Mouse (Mus musculus): ENCODE measurements around the gene Tln2.

The Tln2 gene

DNA sequence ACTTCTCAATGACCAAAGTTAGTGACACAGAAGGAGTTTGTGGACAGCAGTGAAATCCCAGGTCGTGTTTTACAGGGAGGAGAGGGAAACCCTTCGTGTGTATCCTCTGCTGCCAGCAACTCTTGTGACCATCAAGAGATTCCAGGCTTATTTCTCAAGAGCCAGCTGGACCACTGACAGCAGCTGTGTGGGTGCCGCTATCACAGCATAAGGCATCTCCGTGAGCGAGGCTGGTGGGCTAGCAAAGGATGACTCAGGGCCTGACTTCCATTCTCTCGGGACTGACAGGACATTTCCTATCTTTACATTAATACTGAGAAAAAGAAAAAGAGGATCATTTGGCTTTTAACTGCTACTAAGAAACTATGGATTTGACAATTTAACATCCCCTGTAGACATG, 283.1 kb downstream of the Tln2 start:
- no peak for DNase-seq (ENCODE audit: extremely low read depth, low read depth)

- no peak for DNase-seq (ENCODE audit: extremely low read depth, low read depth)
Measured at GRCm38 (mm10) chr9:67274296-67274695, 285.2 kb downstream of the Tln2 start.

GRCm38 (mm10) chr9:67273362-67273761, 286.1 kb downstream of the Tln2 start:
- DNase-seq (ENCODE audit: extremely low read depth, low read depth): no peak

DNA sequence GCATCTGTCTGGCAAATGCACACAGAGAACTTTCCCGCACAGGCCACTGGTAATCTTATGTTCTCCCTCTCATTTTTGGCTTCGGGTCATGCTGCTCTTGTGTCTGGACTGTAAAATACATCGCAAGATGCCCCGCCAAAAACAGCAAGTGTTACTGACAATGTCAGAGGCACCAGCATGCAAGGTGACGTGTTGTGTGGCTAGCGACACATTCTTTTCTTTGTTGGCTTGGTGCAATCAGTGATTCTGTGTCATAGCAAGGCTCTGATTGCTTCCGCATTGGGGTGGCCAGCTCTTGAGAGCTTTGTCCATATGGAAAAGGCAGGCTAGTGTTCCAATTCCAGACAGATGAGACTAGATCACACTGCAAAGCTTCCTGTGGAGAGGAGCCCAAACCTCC, 288.8 kb downstream of the Tln2 start:
- no peak for DNase-seq (ENCODE audit: extremely low read depth, low read depth)

DNA sequence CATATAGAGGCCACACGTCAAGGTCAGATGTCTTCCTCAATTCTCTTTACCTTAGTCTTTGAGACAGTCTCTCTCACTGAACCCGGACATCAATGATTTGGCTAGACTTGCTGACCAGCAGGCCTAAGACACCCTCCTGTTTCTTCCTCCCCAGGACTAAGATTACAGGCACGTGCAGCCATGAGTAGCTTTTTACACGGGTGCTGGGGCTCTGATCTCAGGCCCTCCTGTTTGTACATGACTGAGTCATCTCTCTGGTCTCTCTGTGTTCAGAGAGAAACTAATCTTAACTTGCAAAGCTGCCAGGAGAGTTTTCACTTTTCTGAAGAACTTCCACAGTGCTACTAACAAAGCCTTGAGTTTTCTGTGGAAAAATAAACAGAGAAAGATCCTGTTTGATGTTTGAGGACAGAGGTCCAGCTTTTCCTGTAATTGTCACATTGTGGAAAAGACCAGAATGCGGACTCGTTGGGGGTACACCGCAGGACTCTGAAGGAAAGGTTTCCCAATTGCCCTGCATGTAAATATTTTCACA, 289.4 kb downstream of the Tln2 start:
- DNase-seq (ENCODE audit: extremely low read depth, low read depth): no peak

- DNase-seq (ENCODE audit: extremely low read depth, low read depth): no peak
Measured at GRCm38 (mm10) chr9:67267276-67267990, 292.1 kb downstream of the Tln2 start.

DNA sequence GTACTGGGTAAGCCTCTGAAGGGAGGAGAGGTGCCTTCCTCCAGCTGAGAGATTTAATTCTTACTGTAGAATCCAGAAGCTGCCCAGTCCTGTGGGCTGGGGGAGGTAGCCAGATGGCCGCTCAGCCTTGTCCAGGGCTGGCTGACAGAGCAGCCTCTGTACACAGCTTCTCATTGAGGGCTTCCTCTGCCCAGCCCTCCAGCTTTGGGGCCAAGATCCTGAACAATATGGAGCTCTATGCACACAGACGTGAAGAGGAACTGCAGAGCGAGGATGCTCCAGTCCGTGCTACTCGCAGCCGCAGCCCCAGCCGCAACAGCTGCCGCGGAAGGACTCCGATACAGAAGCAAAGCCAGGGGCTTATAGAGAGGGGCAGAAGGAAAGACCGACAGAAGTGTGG, 294.0 kb downstream of the Tln2 start:
- no peak for DNase-seq (ENCODE audit: extremely low read depth, low read depth)

DNA sequence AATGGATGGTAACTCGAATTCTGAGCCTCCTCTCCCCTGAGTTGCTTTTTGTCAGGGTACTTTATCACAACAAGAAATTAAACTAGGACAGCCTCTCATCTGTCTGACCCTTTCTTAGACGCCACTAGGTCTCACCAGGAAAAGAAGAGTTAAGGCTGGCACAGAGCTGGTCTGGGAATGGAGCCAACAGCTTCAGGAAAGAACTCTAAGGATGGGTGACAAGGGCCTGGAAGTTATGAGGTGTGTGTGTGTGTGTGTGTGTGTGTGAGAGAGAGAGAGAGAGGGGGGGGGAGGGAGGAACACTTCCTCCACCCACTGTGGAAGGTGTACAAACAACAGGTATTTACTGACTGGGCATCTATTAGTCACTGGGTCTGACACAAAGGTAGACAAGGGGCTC, 294.6 kb downstream of the Tln2 start:
- DNase-seq (ENCODE audit: extremely low read depth, low read depth): no peak

- no peak for DNase-seq (ENCODE audit: extremely low read depth, low read depth)
Measured at GRCm38 (mm10) chr9:67260835-67261599, 298.5 kb downstream of the Tln2 start.

DNA sequence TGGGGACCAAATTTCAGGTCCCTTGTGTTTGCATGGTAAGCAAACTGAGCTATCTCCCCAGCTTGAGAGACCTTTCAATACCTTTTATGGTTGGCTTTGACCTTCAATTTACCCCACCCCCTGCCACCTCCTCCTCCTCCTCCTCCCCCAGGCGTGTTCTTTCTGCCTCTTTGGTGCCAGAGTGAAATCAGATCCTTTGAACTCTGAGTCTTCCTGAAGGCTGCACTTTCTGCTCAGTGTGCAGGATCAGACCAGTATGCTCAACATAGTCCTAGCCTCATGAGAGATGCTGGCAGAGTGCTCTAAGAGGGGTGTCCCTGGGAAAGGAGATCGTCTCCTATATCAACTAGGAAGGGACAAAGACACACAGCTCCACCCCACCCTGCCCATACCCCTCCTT, 309.4 kb downstream of the Tln2 start:
- DNase-seq (ENCODE audit: extremely low read depth, low read depth): no peak

- DNase-seq (ENCODE audit: extremely low read depth, low read depth): no peak
Measured at GRCm38 (mm10) chr9:67247365-67247950, 312.0 kb downstream of the Tln2 start.

DNA sequence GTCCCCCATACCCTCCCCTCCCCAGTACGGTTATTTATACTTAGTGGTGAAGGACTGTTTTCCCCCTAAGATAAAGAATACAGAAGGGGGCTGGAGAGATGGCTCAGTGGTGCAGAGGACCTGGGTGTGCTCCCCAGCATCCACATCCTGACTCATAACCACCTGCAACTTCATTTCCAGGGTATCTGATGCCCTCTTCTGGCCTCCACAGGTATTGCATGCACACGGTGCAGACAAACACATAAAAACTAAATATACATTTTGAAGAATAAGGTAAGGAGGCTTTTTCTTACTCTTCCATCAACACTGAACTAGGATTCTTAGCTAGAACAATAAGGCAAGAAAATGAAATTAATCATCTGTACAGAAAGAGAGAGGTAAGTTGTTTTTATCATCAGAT, 314.2 kb downstream of the Tln2 start:
- DNase-seq (ENCODE audit: extremely low read depth, low read depth): no peak

DNA sequence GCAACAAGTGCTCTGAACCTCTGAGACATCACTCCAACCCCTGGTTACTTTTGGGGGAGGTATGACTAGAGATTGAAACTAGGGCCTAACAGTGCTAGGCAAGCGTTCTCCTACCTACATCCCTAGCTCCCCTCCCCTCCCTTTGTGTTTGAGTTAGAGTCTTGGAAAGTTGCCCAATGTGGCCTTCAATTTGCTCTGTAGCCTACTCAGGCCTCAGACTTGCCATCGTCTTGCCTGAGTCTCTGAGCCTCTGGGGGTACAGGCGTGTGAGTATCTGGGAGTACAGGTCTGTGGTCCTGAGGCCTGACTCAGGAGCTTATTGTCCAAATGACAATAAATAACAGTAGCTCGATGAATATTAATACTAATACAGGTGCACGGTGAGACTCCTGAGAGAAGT, 317.8 kb downstream of the Tln2 start:
- DNase-seq (ENCODE audit: extremely low read depth, low read depth): no peak

DNA sequence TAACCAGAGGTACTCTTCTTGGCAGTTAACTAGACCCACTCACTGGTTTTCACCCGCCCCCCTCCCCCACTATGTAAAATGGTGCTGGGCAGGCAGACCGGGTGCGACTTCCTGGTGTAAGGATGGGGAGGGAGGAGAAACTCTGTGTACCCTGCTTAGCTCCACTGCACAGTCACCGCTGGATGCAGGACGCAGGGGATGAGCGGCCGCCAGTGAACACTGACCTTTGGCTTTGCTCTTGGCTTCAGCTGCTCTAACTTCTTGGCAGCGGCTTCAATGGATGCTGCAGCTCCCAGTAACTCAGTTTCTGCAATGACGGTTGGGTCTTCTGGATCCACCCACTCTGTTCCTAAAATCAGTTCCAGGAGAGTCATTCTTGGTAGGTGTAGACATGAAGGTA, 319.0 kb downstream of the Tln2 start:
- no peak for DNase-seq (ENCODE audit: extremely low read depth, low read depth)

DNA sequence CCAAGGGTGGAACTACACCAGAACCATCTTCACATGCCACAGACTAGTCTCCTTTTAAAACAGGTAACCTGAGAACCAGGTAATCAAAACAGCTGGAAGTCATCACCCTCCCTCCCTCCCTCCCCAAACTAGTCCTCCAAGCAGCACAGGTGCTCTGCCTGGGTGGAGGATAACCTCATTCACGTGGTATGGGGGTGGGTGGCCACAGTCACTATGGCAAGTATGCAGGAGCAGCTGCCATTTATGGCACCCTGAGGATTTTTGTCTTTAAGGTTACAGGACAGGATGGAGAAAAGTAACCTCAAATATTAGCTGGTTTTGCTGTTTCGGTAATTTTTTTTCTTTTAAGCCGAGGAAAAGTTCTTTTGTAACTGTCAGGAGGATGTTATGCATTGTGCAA, 322.5 kb downstream of the Tln2 start:
- no peak for DNase-seq (ENCODE audit: extremely low read depth, low read depth)

GRCm38 (mm10) chr9:67235441-67236217, 323.9 kb downstream of the Tln2 start:
- DNase-seq (ENCODE audit: extremely low read depth, low read depth): no peak

GRCm38 (mm10) chr9:67229033-67229432, 330.5 kb downstream of the Tln2 start:
- no peak for DNase-seq (ENCODE audit: extremely low read depth, low read depth)

DNA sequence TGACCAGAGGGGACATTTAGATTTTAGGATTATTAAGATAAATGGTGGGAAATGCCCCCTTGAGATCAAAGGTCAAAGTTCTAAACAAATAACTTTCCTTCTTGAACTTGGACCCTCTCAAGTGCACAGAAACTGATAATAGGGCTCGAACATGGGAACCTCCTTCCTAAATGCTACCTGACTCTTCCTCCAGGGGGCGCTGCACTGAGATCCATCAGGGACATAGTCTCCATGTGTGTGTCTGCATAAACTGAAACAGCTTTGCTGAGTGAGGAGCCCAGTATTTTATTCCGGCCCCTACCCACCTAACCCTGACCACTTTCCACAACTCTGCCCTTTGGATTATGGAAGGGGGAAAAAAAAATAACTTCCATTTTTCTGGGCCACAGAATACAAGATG, 339.1 kb downstream of the Tln2 start:
- no peak for DNase-seq (ENCODE audit: extremely low read depth, low read depth)

GRCm38 (mm10) chr9:67218001-67218400, 341.5 kb downstream of the Tln2 start:
- no peak for DNase-seq (ENCODE audit: extremely low read depth, low read depth)

- no peak for DNase-seq (ENCODE audit: extremely low read depth, low read depth)
Measured at GRCm38 (mm10) chr9:67214191-67214985, 345.1 kb downstream of the Tln2 start.

- DNase-seq (ENCODE audit: extremely low read depth, low read depth): no peak
Measured at GRCm38 (mm10) chr9:67213275-67213674, 346.2 kb downstream of the Tln2 start.
